Comparison of ENCODE assay signal across 8 mouse cellular contexts in the genomic region with DNA sequence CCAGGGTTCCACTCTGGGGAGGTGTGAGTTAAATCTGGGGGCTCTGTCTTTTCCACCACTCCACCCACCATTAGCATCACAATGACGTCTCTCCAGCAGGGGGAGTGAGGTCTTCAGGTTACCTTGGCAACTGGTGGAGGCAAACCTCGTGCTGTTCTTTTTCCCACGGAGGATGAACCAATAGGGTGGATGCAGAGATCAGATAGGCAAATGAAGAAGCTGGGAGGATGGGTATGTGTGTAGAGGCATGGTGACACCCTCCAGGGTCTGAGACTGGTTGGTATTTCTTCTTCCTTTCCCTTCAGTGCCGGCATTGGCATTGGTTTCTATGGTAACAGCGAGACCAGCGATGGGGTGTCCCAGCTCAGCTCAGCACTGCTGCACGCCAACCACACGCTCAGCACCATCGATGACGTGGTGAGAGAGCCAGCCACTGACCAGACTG. TPM values are rescaled to one million over a fixed set of nuclear protein-coding genes. Genes with fewer than 3 reads are reported as not detected.
DNase-seq lines count a peak whose midpoint lies in the region; ATAC-seq and TF ChIP-seq lines count a peak whose summit lies in the region.

No protein-coding gene starts in this region.

- peak overlapping the region; percentile 23; the same call in 1 of the 2 replicates for H3K4me2 ChIP-seq in lung, embryonic 14.5 days

- peak; percentile 59 for TF ChIP-seq CTCF in lung, embryonic 14.5 days (IDR thresholded peaks at IDR 0.05; ENCODE audit: low read depth)

- WGBS in lung, embryonic 14.5 days, result 2% methylated on average over 9 of the region's 10 CpGs

- H3K4me3 ChIP-seq in lung, embryonic 14.5 days (ENCODE audit: low read depth, low read length), result no peak overlapping the region

- no peak overlapping the region for H3K9ac ChIP-seq in lung, embryonic 14.5 days

- H3K4me1 ChIP-seq in lung, embryonic 14.5 days (ENCODE audit: insufficient read depth), result no peaks in the 10 kb centered on the region

- no peak overlapping the region for H3K27ac ChIP-seq in lung, embryonic 14.5 days (ENCODE audit: low read depth)

- no peaks in the 10 kb centered on the region for H3K36me3 ChIP-seq in lung, embryonic 14.5 days (ENCODE audit: insufficient read depth)

- H3K27me3 ChIP-seq in lung, embryonic 14.5 days (ENCODE audit: insufficient read depth, low read length), result peaks cover 19% of the 10 kb centered on the region

- peak; percentile 72 for ATAC-seq in lung, embryonic 14.5 days (ENCODE audit: insufficient read depth)
- ATAC-seq in frontal cortex, adult (ENCODE audit: low TSS enrichment), result peak; percentile 35
- ATAC-seq in megakaryocyte, adult 5-6 weeks (ENCODE audit: poor library complexity, severe bottlenecking), result peak; percentile 58

- no peaks in the 10 kb centered on the region for H3K9me3 ChIP-seq in lung, embryonic 14.5 days (ENCODE audit: low read depth, low read length)

- DNase-seq in lung, embryonic 14.5 days, result peak; percentile 66
- no peak for DNase-seq in lung, postnatal 14 days
- peak; percentile 61 for DNase-seq in cerebellum, adult 8-10 months
- peak; percentile 94 for DNase-seq in layer of hippocampus, adult 9-11 months
- DNase-seq in right cerebral cortex, postnatal 25 days, result peak; percentile 87
- no peak for DNase-seq in urinary bladder, adult 18-20 months (ENCODE audit: low spot score in 2 of 2)

RNA-seq across cellular contexts. Expression of a gene that starts 5.1 kb away (rescaled TPM):
- polyA plus RNA-seq in lung, embryonic 14.5 days (2014; fragmentation: Nextera tagmentation; extraction: Ambion mirVana), result 2.1 and 2.6 TPM in 2 replicates
- not detected in 2 replicates for total RNA-seq in megakaryocyte, adult 5-6 weeks (2015)
- not detected in 2 replicates for total RNA-seq in megakaryocyte, adult 5-6 weeks (2017)

RNA-seq across cellular contexts. Expression of a gene that starts 12.5 kb away (rescaled TPM):
- polyA plus RNA-seq in lung, embryonic 14.5 days (2014; fragmentation: Nextera tagmentation; extraction: Ambion mirVana), result 44.6 and 51.2 TPM in 2 replicates
- 34.2 and 48.8 TPM in 2 replicates for total RNA-seq in megakaryocyte, adult 5-6 weeks (2015)
- total RNA-seq in megakaryocyte, adult 5-6 weeks (2017), result 35.2 TPM in 2 replicates

RNA-seq across cellular contexts. Expression of a gene that starts 25.8 kb away (rescaled TPM):
- polyA plus RNA-seq in lung, embryonic 14.5 days (2014; fragmentation: Nextera tagmentation; extraction: Ambion mirVana), result 2.3 and 2.6 TPM in 2 replicates
- total RNA-seq in megakaryocyte, adult 5-6 weeks (2015), result 2.6 and 3.0 TPM in 2 replicates
- 4.1 and 5.2 TPM in 2 replicates for total RNA-seq in megakaryocyte, adult 5-6 weeks (2017)

RNA-seq across cellular contexts. Expression of a gene that starts 40.3 kb away (rescaled TPM):
- 33.3 and 37.5 TPM in 2 replicates for polyA plus RNA-seq in lung, embryonic 14.5 days (2014; fragmentation: Nextera tagmentation; extraction: Ambion mirVana)
- not detected in 2 replicates for total RNA-seq in megakaryocyte, adult 5-6 weeks (2015)
- total RNA-seq in megakaryocyte, adult 5-6 weeks (2017), result not detected in 2 replicates

Comparison
In these comparisons a context has a peak if more than half of its experiments do, and no peak if none do; other contexts are left out.
1. DNase-seq: peak in lung, embryonic 14.5 days (single experiment), cerebellum, adult 8-10 months (single experiment), layer of hippocampus, adult 9-11 months (single experiment) and right cerebral cortex, postnatal 25 days (single experiment); none in lung, postnatal 14 days (single experiment) and urinary bladder, adult 18-20 months (0 of 2).
2. Peak in every context shown above with its lines, with median percentiles within 50 percentile points of each other: ATAC-seq.